Mouse (Mus musculus): ENCODE measurements around the gene Copz2. TPM values are rescaled to one million over a fixed set of nuclear protein-coding genes. Genes with fewer than 3 reads are reported as not detected.
"Not testable (repeated sequence)": the region's sequence is repeated elsewhere in the genome, so short reads cannot be mapped to it uniquely, and the experiment has no call there.

Copz2 gene
- 1.6 and 8.9 TPM in 2 replicates for total RNA-seq (2017)

GRCm38 (mm10) chr11:96849681-96850467 lies at the start of gene Copz2:
Gene Copz2 (plus strand): TSS chr11:96849870.
- peak; percentile 46 for ATAC-seq (replicated peaks; ENCODE audit: low read depth, poor library complexity, severe bottlenecking)

GRCm38 (mm10) chr11:96805606-96806005 lies 44.1 kb upstream of the Copz2 start:
- ATAC-seq (replicated peaks; ENCODE audit: low read depth, poor library complexity, severe bottlenecking): no peak

GRCm38 (mm10) chr11:96808066-96808465 lies 41.6 kb upstream of the Copz2 start:
- 0 out of 2 replicates have a peak, but pooled peaks have one; percentile 52 for ATAC-seq (replicated peaks; ENCODE audit: low read depth, poor library complexity, severe bottlenecking)

GRCm38 (mm10) chr11:96809562-96810235 lies 40.0 kb upstream of the Copz2 start:
- no peak for ATAC-seq (replicated peaks; ENCODE audit: low read depth, poor library complexity, severe bottlenecking)

GRCm38 (mm10) chr11:96811188-96811587 lies 38.5 kb upstream of the Copz2 start:
- not testable (repeated sequence) for ATAC-seq (replicated peaks; ENCODE audit: low read depth, poor library complexity, severe bottlenecking)

- ATAC-seq (replicated peaks; ENCODE audit: low read depth, poor library complexity, severe bottlenecking): no peak
Observed at GRCm38 (mm10) chr11:96813455-96813854, 36.2 kb upstream of the Copz2 start.

- ATAC-seq (replicated peaks; ENCODE audit: low read depth, poor library complexity, severe bottlenecking): no peak
Observed at GRCm38 (mm10) chr11:96813920-96814319, 35.8 kb upstream of the Copz2 start.

- ATAC-seq (replicated peaks; ENCODE audit: low read depth, poor library complexity, severe bottlenecking): no peak
Observed at GRCm38 (mm10) chr11:96814443-96814842, 35.2 kb upstream of the Copz2 start.

GRCm38 (mm10) chr11:96815895-96816294 lies 33.8 kb upstream of the Copz2 start:
- ATAC-seq (replicated peaks; ENCODE audit: low read depth, poor library complexity, severe bottlenecking): no peak

GRCm38 (mm10) chr11:96816494-96816893 lies 33.2 kb upstream of the Copz2 start:
- ATAC-seq (replicated peaks; ENCODE audit: low read depth, poor library complexity, severe bottlenecking): no peak

GRCm38 (mm10) chr11:96816979-96817378 lies 32.7 kb upstream of the Copz2 start:
- no peak for ATAC-seq (replicated peaks; ENCODE audit: low read depth, poor library complexity, severe bottlenecking)

GRCm38 (mm10) chr11:96818128-96818710 lies 31.5 kb upstream of the Copz2 start:
- ATAC-seq (replicated peaks; ENCODE audit: low read depth, poor library complexity, severe bottlenecking): no peak

GRCm38 (mm10) chr11:96821956-96822355 lies 27.7 kb upstream of the Copz2 start:
- ATAC-seq (replicated peaks; ENCODE audit: low read depth, poor library complexity, severe bottlenecking): no peak

- ATAC-seq (replicated peaks; ENCODE audit: low read depth, poor library complexity, severe bottlenecking): no peak
Observed at GRCm38 (mm10) chr11:96822675-96823470, 26.8 kb upstream of the Copz2 start.

- no peak for ATAC-seq (replicated peaks; ENCODE audit: low read depth, poor library complexity, severe bottlenecking)
Observed at GRCm38 (mm10) chr11:96823471-96823837, 26.2 kb upstream of the Copz2 start.

- peak; percentile 95 for ATAC-seq (replicated peaks; ENCODE audit: low read depth, poor library complexity, severe bottlenecking)
Observed at GRCm38 (mm10) chr11:96823880-96824782, 25.5 kb upstream of the Copz2 start.

- no peak for ATAC-seq (replicated peaks; ENCODE audit: low read depth, poor library complexity, severe bottlenecking)
Observed at GRCm38 (mm10) chr11:96824783-96825495, 24.7 kb upstream of the Copz2 start.

GRCm38 (mm10) chr11:96826481-96826880 lies 23.2 kb upstream of the Copz2 start:
- no peak for ATAC-seq (replicated peaks; ENCODE audit: low read depth, poor library complexity, severe bottlenecking)

All from common myeloid progenitor, adult 5-6 weeks (primary cell).